Mouse (Mus musculus): ENCODE measurements around the gene Igf1r.

- TF ChIP-seq EP300 (IDR thresholded peaks at IDR 0.05; ENCODE audit: insufficient read depth, low read depth, low read length) = no peak
- TF ChIP-seq POLR2A (IDR thresholded peaks at IDR 0.05; ENCODE audit: insufficient read depth, low read depth, low read length) = no peak
- no peak for TF ChIP-seq CTCF (IDR thresholded peaks at IDR 0.05)
These were observed 118.4 kb downstream of the Igf1r start for GRCm38 (mm10) chr7:68071050-68071449.
